Mouse (Mus musculus): ENCODE data around the gene Naa40.
A peak's percentile ranks its signal among the peaks of the same experiment; 100 is the strongest.

Gene Naa40

DNA sequence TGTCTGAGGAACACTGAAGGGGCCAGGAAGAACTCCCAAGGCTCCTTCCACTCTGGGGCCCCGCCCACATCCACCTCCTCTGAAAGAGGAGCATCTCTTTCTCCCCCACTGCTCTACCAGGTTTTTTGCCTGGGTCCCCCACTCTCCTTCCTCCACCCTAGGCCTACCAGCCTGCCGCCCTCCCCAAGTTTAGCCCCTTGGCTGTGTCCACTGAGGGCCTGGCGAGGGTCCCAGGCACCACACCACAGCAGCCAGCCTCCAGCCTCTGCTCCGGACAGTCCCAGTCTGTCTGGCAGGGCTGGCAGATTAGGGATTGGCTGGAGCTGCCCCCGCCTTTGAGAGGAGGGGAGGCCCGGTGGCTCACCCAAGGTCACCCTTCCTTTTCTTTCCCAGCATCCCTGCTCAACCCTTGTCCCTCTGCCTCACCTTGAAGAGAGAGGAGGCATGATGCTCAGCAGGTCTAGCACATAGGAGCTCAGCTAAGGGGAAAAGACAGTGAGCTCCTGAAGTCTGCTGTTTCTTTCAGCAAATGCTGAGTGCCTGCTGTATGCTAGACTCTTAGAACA, 23.9 kb upstream of the Naa40 start:
- peak; percentile 46 for DNase-seq

GRCm38 (mm10) chr19:7264088-7264765, 23.2 kb upstream of the Naa40 start:
- peak; percentile 84 for DNase-seq

- DNase-seq: no peak
Observed at GRCm38 (mm10) chr19:7262592-7262991, 21.6 kb upstream of the Naa40 start.

DNA sequence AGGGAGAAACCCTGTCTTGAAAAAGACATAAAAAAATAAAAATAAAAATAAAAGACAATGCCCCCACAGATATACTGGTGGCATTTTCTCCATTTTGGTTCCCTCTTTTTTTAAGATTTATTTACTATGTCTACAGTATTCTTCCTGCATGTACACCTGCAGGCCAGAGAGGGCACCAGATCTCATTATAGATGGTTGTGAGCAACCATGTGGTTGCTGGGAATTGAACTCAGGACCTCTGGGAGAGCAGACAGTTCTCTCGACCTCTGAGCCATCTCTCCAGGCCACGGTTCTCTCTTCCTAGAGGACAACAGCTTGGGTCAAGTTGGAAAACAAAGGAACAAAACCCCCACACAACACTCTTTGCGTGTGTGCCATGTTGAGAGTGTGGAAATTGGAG, 21.0 kb upstream of the Naa40 start:
- no peak for DNase-seq

- no peak for DNase-seq
Observed at GRCm38 (mm10) chr19:7261476-7261875, 20.5 kb upstream of the Naa40 start.

DNA sequence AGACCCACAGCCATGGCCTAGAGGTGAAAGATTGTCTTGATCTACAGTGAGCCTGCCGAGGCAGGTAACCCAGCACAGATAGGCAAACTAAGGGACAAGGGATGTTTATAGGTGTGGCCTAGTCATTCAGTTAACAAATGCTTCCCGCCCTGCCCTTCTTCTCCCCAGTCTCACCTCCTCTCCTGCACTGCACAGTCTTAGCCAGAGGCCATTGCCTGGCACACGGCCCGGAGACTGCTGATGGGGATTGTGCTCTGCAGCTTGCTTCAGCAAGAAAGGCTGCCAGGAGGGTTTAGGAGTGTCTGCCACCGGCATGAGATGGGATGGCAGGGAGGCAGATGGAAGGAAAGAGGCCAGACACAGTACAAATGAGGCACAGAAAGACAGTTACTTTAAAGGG, 16.9 kb upstream of the Naa40 start:
- DNase-seq: peak; percentile 36

DNA sequence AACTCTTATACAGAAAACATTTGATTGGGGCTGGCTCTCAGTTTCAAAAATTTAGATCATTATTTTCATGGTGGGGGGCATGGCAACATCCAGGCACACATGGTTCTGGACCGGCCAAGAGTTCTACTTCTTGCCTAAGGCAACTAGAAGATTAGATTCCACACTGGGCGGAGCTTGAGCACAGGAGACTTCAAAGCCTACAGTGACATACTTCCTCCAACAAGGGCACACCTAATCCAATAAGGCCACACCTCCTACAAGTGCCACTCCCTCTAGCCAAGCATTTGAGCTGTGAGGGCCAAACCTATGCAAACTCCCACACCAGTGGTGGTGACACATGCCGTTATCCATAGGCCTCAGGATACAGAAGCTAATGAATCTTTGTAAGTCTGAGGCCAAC, 5.0 kb upstream of the Naa40 start:
- DNase-seq: no peak

GRCm38 (mm10) chr19:7240291-7240690, 692 bp downstream of the Naa40 start:
- no peak for DNase-seq

- DNase-seq: no peak
Observed at GRCm38 (mm10) chr19:7239574-7239973, 1.4 kb downstream of the Naa40 start.

GRCm38 (mm10) chr19:7236742-7237141, 4.2 kb downstream of the Naa40 start:
- DNase-seq: no peak

DNA sequence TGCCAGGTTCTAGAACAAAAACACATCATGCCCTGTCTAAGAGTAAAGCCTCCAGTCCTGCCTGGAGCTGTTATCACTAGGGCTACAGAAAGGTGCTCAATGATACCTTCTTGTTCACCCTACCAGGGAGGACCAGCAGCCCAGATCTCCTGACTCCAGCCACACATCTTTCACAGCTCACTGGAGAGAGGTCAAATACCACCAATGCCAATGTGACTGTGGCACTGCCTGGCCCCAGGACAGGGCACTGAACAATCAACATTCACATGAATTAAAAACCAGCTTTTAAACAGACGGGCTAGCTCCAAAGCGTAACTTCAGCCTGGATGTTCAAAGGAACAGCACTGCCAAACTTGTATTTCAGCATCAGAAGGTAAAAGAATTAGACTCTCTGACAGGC, 5.0 kb downstream of the Naa40 start:
- DNase-seq: no peak

- DNase-seq: no peak
Observed at GRCm38 (mm10) chr19:7235461-7235860, 5.5 kb downstream of the Naa40 start.

- peak; percentile 86 for DNase-seq
Observed at GRCm38 (mm10) chr19:7234537-7235221, 6.3 kb downstream of the Naa40 start.

DNA sequence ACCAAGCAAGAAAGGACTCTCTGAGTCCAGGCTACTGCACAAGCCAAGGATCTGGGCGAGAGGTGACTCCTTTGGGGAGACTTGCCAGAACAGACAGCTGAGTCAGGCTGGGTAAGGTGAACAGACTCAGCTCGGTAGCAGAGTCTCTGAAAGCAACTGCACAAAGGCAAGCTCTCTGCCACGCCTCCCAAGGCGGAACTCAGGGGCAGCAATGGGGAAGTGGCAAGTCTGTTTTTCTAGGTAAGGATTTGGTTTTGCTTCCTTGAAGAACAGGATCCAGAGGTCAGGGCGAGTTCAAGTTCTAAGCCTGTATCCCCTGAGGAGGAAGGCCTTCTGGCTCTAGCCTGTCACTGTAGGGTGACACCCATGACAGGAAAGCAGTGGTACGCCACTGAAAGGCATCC, 14.5 kb downstream of the Naa40 start:
- DNase-seq: no peak

- DNase-seq: no peak
Observed at GRCm38 (mm10) chr19:7225096-7225690, 15.8 kb downstream of the Naa40 start.

DNA sequence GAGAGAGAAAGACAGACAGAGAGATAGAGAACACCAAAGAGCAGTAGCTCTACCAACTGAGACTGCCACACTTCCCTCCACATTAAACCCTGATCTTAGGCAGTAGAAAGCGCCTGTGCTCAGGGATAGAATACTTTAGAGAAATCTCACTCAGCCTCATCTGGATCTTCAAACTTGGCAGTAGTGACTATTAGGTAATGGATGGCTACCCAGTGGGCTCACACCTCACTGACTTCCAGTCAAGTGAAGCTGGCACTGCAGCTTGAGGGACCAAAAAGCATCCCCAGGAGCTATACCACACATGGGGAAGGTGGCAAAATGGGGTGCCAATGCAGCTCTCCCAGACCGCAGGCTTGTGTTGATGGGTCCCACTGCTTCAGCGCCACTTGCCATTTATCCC, 16.7 kb downstream of the Naa40 start:
- no peak for DNase-seq

GRCm38 (mm10) chr19:7223488-7223887, 17.5 kb downstream of the Naa40 start:
- DNase-seq: no peak

DNA sequence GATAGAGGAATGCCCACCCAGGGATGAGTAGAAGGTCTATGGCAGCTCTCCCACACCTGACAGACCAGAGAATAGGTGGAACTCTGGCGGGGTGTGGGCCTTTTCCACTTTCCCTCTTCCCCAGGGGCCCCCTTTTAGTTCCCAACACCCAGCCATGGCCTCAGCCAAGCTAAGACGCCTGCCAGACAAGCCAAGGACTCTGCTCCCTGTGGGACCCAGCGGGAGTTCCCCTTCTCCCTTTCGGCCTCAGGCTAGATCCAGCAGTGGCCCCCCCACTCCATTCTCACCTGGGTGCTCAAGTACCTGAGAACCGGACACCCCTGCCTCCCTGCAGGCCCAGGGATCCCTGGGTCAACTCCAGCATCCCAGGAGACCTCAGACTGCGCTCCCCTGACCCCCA, 18.8 kb downstream of the Naa40 start:
- DNase-seq: no peak

- no peak for DNase-seq
Observed at GRCm38 (mm10) chr19:7218753-7219152, 22.2 kb downstream of the Naa40 start.

- no peak for DNase-seq
Observed at GRCm38 (mm10) chr19:7217926-7218267, 23.1 kb downstream of the Naa40 start.

GRCm38 (mm10) chr19:7217162-7217925, 23.6 kb downstream of the Naa40 start, which contains the start of gene Cox8a:
Gene Cox8a (minus strand): TSS chr19:7217616.
- peak; percentile 98 for DNase-seq

DNA sequence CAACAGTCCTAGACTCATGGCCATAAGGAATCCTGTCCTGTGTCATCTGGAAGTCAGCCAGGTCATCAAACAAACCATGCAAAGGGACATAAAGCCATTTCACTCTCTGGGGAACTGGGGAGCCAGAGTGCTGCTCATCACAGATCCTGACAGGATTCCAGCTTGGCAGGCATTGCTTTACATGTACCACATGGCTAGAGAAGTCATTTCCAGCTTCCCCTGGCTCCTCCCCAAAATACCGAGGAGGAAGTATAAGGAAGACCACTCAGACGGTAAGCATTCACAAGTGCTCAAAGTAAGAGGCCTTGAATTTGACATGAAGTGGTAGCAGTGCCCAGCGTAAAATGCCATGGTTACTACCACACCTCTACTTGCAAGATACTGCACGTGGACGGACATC, 26.5 kb downstream of the Naa40 start:
- DNase-seq: peak; percentile 74

- no peak for DNase-seq
Observed at GRCm38 (mm10) chr19:7213010-7213409, 28.0 kb downstream of the Naa40 start.
